Mouse (Mus musculus): Measurements from ENCODE around the gene Pheta1.

Pheta1 gene

DNA sequence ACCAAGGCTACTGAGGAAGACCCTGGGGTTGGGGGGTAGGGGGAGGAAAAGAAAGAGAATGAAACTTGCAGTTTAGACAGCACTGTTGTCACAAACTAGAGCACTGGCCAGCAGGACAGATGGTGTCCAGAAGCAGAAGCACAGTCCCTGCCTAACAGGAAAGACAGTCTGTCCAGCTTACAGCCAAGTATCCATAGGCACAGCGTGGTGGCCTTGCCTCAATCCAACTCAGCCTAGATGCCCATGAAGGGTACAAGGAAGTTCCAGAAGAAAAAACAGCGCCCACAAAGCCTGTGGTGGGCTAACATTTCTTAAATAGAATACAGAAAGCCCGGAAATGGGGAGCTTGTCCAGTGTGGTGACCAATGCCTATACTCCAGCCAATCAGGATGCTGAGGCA is 23.2 kb upstream of the Pheta1 start:
- DNase-seq (ENCODE audit: low spot score) = no peak

DNA sequence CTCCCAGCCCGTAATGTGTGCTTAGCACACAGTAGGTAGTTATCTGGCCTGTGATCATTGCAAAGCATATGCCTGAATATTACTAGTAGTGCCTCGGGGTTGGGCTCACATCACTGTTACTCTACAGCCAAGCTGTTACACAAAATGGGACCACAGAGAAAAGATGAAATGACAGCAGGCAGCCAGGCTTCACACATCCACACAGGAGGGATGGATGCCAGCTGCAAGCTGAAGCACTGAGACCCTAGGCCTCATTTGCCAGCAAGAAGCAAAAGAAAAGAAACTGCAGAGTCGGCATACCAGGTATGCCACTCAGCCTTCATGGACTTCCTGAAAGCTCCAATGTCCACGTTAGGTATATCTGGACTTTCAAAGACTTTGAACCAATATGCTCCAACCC is 20.9 kb upstream of the Pheta1 start:
- no peak for DNase-seq (ENCODE audit: low spot score)

DNA sequence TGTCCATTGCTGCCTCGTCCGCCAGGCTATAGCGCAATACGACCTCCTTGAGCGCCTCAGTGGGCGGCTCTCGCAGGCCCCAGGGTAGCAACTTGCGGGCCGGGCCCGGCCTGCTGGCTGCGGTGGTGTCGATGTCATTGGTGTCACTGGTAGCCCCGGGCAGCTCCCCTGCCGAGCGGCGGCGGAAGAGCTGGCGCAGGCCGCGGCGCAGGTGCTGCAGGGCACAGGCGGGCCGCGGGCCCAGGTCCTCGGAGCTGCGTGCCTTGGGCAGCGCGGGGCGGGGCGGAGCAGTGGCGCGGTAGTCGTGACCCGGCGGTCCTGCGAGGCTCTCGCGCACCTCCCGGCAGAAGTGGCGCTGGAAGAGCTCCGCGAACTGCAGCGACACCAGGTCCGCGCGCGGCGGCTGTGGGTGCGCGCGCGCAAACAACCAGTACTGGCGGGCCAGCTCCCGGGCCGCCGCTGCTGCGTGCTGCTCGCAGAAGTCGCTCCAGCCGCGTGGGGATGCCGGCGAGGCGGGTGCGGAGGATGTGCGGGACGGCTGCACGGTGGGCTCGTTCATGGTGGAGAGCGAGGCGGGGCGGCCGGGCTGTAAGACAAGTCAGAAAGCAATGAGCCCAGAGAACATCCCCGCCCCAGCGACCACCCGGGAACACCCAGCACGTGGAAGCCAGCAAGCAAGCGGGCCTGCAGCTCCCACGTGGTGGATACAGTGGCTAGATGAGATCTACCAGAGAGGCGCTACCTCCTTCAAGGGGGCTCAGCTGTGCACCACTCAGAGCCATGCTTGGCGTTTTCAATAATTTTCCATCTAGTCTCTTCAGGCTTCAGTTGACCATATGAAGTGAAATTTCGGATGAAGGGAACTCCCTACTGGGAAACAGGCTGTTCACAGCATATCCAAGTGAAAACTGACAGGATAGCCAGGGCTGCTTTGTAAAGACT is 20.0 kb upstream of the Pheta1 start:
- no peak for DNase-seq (ENCODE audit: low spot score)

DNA sequence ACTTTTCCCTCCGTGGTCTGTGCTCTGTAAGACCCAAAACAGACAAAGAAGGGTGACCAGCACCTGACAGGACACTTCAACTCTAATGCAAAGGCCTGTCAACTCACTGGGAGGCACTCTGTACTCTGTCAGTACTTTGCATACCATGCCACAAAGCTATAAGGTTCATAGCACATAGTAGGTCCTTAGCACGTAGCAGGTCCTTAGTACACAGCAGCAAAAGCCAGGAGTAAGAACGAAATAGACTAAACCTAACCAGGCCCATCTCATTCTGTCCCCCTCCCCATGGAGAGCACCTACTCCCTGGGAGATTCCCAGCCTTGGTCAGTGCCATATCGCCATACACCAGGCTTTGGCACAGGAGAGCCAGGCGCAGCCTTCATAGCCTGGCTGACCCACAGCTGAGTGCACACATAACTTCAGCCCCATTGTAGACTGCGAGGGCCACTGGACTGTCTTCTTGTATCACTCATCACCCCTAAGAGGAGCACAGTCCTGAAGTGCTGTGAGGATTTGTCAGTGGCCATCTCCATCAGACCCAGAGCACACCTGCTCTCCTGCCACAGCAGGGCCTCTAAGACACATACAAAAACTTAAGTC is 17.7 kb upstream of the Pheta1 start:
- no peak for DNase-seq (ENCODE audit: low spot score)

DNA sequence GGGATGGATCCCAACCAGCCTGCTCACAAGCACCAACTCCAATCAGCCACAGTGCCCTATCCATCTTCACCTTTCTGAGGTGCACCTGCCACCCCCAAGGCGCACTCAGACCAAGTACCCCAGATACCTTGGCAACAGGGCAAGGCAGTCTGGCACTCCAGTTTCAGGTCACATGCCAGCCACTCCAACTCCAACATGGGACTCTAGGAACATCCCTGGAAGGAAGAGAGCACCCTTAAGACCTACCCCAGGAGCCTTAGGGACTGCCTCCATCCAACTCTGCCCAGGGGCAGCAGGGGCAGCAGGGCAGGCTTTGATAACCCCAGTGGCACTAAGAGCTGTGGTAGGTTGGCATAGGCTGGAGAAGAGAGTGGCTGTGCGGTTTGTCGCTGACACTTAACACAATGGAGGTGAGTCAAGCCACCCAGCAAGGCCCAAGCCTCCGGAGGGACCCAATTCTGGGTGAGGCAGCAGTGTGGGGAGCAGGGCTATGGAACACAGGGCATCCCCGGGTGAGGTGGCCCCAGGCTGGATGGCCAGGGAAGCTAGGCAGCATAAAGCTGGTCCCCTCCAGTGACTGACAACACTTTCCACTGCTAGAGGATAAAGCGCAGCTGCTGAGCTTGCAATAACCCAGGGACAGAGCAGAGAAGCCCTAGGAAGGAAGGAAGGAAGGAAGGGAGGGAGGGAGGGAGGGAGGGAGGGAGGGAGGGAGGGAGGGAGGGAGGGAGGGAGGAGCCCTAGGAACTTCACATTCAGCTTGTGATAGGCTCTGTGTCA is 16.2 kb upstream of the Pheta1 start:
- DNase-seq (ENCODE audit: low spot score) = no peak

DNA sequence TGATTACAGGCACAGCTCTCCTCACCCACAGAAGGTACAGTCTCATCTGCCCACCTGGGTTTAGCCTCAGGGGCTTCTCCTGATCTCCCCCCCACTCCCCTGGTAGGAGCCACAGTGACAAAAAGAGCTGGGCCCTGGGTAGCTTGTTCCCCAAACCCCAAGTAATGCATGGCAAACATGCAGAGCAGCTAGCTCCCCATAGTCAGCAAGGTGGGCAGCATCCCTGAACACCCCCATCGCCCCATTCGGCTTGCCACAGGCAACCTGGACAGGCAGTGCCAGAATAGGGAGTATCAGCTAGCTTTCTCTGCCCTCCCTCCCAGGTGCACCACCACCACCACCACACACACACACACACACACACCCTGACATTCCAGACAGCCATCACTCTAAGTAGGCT is 15.6 kb upstream of the Pheta1 start:
- DNase-seq (ENCODE audit: low spot score) = no peak

DNA sequence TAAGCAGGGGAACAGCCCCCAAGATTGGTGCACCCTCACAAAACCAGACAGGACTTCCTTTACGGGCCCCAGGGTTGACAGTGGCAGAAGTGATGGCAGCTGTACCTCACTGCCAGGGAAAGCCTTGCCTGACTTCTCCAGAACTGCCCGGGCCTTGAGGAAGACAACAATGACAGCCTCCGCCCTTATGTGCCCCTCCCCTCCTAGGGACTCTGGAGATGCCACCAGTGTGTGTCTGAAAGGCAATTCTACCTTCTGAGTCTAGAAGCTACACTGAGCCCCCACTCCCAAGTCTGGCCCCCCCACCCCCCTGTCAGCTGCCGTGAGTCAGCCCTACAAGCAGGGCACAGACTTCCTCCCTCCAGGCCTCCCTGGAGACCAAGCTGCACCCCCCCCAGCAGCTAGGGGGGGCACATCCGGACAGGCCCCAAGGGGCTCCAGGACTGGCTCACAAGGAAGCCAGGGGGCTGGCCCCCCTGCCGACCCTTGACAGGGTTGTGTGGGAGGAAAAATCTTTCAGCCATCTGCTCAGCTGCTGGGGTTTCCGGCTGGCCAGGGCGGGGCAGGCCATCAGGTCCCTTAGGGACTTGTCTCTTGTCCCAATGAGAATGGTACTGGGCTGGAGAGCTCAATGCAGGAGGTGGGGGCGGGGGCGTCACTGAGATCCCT is 15.1 kb upstream of the Pheta1 start:
- DNase-seq (ENCODE audit: low spot score) = no peak

DNA sequence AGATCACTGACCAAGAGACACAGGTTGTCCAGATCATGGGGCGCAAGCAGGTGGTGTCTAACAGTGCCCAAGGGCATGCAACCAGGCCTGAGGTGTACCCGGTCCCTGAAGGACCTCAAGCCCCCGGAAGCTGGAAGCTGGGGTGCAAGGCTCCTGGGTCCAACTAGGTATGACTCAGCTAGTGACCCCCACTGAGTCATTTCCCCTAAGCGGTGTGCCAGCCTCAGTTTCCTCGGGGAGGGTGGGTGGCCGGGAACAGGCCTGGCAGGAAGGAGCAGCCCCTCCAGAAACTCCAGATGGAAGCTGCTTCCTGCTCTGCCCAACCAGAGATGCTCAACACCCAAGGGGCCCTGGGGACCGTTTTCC is 14.6 kb upstream of the Pheta1 start:
- no peak for DNase-seq (ENCODE audit: low spot score)

DNA sequence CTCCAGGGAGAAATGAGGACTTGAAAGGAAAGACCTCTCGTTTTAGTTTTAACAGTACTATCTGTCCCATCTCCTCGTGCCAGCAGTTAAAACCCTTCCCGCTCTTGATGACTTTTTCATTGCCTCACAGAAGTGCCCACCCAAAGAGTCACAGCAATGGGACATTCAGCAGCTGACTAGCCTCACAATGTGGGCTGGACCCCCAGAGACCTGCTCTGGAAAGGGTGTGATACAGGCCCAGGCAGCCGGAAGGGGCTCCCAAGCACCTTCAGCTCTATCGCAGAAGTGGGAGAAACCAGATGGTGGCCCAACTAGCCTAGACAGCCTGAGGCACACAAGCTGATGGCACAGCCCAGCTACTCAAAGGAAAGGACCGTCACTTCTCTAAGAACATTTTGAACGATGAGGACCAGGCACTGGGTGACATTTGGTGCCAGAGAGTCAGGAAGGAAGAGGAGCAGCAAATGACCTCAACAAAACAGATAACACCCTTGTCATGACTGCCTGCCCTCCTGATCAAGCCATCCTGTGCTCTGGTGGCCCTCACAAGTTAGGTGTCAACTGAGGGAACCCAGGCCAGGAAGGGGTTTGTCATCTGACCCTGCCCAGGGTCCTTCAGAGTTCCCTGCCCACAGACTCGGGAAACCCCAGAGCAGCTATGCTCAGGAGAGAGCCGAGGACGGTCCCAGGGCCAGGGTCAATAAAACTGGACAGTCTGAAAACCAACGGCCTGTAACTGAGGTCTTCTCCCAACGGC is 13.6 kb upstream of the Pheta1 start:
- no peak for DNase-seq (ENCODE audit: low spot score)

DNA sequence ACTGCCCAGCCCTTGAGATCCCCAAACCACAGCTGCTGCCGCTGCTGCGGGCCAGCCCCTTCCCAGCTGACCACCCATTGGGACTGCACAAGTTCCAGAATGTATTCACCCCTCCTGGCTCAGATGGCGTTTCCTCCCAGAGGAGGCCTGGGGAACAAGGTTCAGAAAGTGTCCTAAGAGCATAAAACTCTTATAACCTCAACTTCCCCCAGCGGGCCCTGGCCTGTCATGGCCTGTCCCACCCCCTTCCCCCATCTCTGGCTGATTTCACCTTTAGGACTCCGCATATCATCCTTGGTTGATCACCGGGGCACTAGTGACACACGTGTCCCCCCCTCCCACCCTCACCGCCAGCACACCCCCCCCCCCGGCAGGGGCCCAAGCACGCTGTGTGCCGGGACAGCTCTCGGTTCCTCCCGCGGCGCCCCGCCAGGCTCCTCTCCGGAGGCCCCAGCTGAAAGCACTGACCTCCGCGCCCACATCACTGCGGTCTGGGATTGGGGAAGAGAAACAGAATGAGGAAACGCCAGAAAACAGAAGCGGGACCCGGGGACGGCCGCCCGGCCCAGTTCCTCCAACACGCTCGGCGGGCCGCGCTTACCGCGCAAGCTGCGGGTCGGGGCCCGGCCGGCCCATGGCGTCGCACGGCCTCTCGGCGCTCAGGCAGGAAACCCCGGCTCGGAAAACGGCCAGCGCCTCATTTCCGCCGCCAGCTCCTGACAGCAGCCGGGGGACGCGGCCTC is 12.7 kb upstream of the Pheta1 start:
- DNase-seq (ENCODE audit: low spot score) = no peak

DNA sequence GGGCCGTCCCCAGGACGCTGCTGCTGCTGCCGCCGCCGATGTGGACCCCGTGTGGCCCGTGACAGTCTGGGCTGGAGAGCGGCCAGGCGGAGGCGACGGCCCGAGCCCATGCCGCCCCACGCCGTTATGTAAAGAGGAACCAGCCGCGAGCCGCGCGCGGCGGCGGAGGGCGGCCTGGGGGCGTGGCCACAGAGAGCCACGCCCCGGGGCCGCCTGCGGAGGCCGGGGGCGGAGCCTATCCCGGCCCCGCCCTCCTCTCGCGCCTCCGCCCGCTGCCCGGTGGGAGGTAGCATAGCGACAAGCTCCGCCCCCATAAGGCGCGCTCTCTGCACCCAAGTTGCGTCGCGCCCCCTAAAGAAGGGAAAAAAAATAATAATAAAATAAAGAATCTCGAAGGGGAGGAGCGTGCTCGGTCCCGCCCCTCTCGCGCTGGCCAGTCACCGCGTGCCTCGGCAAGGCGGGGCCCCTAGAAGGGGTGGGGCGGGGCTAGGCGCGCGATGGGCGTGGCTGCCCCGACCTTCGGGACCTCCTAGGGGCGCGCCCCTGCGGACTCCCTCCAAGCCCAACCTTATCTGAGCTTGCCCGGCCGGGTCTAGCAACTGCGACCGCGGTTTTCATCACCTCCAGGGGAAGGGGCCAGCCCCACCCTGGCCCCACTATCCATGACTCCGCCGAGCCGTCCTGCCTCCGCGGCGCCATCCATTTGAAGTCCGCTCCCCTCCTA is 11.9 kb upstream of the Pheta1 start:
- peak; percentile 52 for DNase-seq (ENCODE audit: low spot score)

DNA sequence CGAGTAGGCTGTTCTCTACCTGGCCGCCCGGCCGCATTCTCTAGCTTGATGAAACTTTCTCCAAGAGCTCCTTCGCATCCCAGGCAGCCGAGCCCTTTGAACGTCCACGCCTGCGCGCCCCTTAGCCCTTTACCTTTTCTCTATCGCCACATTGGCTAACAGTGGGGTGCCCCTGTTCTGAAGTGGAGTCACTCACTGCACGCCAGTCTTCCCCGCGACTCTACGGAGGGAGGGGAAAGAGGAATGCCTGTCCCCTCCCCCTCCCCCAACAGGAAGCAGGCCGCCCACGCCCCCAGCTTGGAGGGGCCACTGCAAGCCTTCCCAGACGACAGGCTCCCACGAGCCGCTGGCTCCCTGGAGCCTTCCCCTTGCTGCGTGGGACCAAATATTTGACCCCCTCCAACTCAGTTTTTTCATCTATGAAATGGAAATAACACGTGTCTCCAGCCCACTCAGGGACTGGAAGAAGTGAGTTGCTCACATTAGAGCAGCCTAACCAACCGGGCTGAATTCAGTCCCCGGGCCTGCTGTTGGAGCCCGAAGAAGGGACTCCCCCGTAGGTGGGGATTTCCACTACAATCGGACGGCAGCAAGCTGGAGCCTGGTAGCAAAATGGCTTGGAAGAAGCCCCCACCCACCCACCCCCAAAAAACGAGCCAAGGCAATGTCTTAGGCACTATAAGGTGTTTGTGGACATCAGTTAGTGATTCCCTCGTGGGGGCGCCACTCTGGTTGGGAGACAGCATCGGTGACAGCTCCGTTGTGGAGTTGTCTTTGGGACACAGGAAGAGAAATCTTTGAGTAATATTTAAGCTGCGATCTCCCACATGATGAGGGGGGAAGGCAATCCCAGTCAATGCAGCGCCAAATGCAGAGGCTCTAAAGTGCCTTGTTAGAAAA is 11.1 kb upstream of the Pheta1 start, which contains the start of gene Sh2b3:
Gene Sh2b3 (minus strand): TSS at position 206 of the 900 bp plus-strand sequence.
- DNase-seq (ENCODE audit: low spot score) = no peak

DNA sequence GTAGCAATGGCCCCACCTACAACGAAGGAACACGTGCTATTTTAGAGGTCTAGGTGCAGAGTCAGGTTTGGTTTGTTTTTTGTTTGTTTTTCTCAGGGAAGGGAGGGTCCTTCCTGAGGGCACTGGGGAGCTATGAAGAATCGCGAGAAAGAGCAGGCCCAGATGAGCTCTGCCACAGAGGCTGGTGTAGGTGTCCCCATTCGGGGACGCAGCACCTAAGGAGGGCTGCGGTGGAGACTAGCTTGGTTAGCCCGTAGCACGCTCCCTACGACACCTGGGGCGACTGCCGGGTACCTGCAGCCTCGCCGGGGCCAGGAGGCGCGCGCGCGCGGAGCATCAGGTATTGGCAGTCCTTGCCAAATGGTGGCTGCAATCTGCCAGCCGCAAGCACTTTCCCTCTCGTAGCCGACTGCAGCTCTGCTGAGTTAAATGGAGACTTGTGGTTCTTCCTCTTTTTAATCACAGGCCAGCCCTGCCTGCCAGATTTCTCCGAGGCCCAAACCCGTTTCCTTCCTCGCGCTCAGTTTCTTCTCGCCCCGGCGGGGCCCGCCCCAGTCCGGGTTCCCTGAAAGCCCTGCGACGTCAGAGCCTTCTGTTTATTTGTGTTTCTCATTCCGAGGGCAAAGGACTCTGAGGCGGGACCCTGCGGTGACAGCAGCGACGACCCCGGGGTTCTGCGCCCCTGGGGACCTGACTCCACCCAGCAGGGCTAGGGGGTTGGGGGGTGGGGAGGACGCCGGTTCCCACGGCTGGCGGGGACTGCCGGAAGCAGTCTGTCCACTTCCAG is 10.2 kb upstream of the Pheta1 start:
- DNase-seq (ENCODE audit: low spot score) = no peak

DNA sequence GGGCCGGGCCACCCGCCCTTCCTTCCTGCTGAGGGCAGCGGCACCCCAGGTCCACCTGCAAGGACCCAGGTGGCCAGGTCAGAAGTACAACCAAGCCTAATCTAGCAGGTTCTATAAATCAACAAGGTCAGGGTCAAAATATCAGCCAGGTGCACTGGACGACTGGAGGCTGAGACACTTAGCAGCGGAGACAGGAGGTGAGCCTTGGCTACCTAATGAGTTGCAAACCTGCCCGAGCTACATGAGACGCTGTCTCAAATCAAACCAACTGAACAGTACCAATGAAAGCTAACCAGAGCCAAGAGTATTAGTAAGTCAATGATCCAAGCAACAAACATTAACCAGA is 9.7 kb upstream of the Pheta1 start:
- no peak for DNase-seq (ENCODE audit: low spot score)

DNA sequence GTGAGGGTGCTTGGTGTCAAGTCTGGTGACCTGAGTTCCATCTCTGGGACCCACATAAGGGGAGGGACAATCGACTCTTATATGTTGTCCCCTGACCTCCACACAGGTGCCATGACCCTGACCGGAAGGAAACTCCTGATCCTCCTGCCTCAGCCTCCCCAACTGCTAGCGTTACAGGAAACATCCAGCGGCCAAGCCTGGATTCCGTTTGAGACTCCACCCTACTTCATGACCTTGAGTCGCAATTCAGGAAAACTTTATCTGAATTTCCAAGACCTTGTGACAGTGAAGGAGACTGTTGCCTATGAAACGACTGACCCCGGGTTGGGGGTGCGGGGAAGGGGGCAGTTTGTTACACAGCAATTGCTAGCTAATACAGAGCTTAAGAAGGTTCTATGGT is 7.3 kb upstream of the Pheta1 start:
- no peak for DNase-seq (ENCODE audit: low spot score)

DNA sequence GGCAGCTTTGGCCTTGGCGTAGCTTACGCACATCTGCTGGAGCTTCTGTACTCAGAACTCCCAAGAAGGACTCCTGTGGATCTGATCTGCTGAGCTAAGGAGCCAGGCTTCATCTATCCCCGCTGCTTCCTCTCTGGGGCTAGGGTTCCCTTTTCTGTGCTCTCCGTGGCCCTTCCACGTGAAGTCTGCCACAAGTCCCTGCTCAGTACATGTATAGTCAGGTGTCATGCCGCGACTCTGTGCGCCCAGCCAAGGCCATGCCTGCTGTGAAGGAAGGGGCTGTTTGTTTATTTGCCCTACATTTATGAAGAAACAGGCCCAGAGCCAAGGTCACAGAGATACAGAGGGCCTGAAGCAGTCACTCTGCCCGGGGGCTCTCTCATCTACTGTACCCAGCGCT is 6.8 kb upstream of the Pheta1 start:
- no peak for DNase-seq (ENCODE audit: low spot score)

DNA sequence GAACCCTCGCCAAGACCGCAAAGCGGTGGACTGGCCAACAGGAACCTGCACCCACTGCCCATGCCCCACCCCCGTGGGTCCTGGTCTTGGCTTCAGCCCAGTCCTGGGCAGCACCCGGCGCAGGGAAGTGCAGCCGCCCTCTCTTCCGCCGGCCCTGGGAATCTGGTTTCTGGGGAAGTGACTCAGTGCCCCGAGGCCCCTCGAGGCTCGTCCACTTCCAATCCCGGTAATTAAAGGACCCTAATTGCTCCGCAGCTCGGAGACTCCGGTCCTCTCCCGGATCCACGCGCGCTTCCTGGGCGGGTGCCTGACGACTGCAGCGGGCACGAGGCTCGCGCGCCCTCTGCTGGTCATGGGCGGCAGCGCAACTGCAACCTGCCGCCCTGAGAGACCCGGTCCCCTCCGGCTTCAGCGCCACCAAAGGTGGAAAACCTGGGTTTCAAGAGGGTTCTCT is 6.1 kb upstream of the Pheta1 start:
- DNase-seq (ENCODE audit: low spot score) = peak; percentile 47
